Mouse (Mus musculus): ENCODE data around the gene Prr18. TPM values are rescaled to one million over a fixed set of nuclear protein-coding genes. Genes with fewer than 3 reads are reported as not detected.
A peak's percentile ranks its signal among the peaks of the same experiment; 100 is the strongest.

Gene Prr18
- total RNA-seq, 2 experiments from 2014 or later, result 23.2 to 24.6 TPM

GRCm38 (mm10) chr17:8385441-8385840 lies 48.2 kb downstream of the Prr18 start:
- DNase-seq, result no peak
- intact Hi-C loops (cut with DNase I), result loop anchor here (5.0 kb wide), 2 partner anchors 77 to 212 kb away; no protein-coding TSS in a partner anchor

- intact Hi-C loops (cut with DNase I), result loop anchor here (5.0 kb wide), 2 partner anchors 74 to 209 kb away; no protein-coding TSS in a partner anchor
- DNase-seq, result peak; percentile 60
These were observed 51.2 kb downstream of the Prr18 start for GRCm38 (mm10) chr17:8388463-8388862.

GRCm38 (mm10) chr17:8388990-8389789 lies 51.9 kb downstream of the Prr18 start:
- DNase-seq, result no peak
- intact Hi-C loops (cut with DNase I), result loop anchor here (5.0 kb wide), 2 partner anchors 73 to 208 kb away; no protein-coding TSS in a partner anchor

- intact Hi-C loops (cut with DNase I), result loop anchor here (5.0 kb wide), 2 partner anchors 73 to 208 kb away; no protein-coding TSS in a partner anchor
- no peak for DNase-seq
These were observed 52.5 kb downstream of the Prr18 start for GRCm38 (mm10) chr17:8389790-8390095.

GRCm38 (mm10) chr17:8390487-8390886 lies 53.2 kb downstream of the Prr18 start:
- DNase-seq, result no peak
- intact Hi-C loops (cut with DNase I), result no loop called here

Other genes starting within 250 kb of the Prr18 start
- not detected for gene Gm49673, start 189.7 kb upstream of the Prr18 start, total RNA-seq (2021)
- 1 to 10 TPM; 4.7 to 5.2 TPM for gene Rnaset2a, start 189.4 kb upstream of the Prr18 start, total RNA-seq (2021)
- 10 to 100 TPM; 18.5 to 22.6 TPM for gene Fgfr1op, start 172.0 kb upstream of the Prr18 start, total RNA-seq (2021)
- gene Ccr6, start 101.4 kb upstream of the Prr18 start, total RNA-seq (2021), result not detected
- 100 to 1,000 TPM; 159 to 160 TPM for gene Mpc1, start 54.6 kb upstream of the Prr18 start, total RNA-seq (2021)
- gene Sft2d1, start 26.4 kb upstream of the Prr18 start, total RNA-seq (2021), result 10 to 100 TPM; 80.4 to 81.6 TPM
- gene T2, start 18.5 kb downstream of the Prr18 start, total RNA-seq (2021), result under 1 TPM; 0.32 to 0.70 TPM
- gene T, start 97.0 kb downstream of the Prr18 start, total RNA-seq (2021), result under 1 TPM; 0.18 to 0.79 TPM
- 100 to 1,000 TPM in 1 of 2 experiments, 10 to 100 TPM in 1; 84.9 to 106 TPM for gene Pde10a, start 187.9 kb downstream of the Prr18 start, total RNA-seq (2021)
- not detected for gene Gm17087, start 229.5 kb downstream of the Prr18 start, total RNA-seq (2021)

All from left cerebral cortex, postnatal 4 days (tissue).